Mouse (Mus musculus) fibroblast of lung, adult 2 months (primary cell): ENCODE results near the gene Gm1673.
"Not testable (repeated sequence)": the region's sequence is repeated elsewhere in the genome, so short reads cannot be mapped to it uniquely, and the experiment has no call there.

Experiments
- DNase-seq: peaks from one replicate; pipeline ENCODE4 v3.0.0-alpha.2; 2011; ENCODE audit warnings: low read depth

The Gm1673 gene

GRCm38 (mm10) chr5:33983309-33984121 is at the start of gene Gm1673:
Gm1673 (plus strand) TSS chr5:33983433.
- DNase-seq = no peak

- no peak for DNase-seq
These were observed 49.2 kb upstream of the Gm1673 start for GRCm38 (mm10) chr5:33934081-33934480.

GRCm38 (mm10) chr5:33934877-33935276 is 48.4 kb upstream of the Gm1673 start:
- no peak for DNase-seq

GRCm38 (mm10) chr5:33935700-33936111 is 47.5 kb upstream of the Gm1673 start:
- DNase-seq = no peak

GRCm38 (mm10) chr5:33936120-33936707 is 47.0 kb upstream of the Gm1673 start, which contains the start of gene Nelfa:
Nelfa (minus strand) TSS chr5:33936413.
- peak; percentile 99 for DNase-seq

- no peak for DNase-seq
These were observed 46.0 kb upstream of the Gm1673 start for GRCm38 (mm10) chr5:33937230-33937629.

GRCm38 (mm10) chr5:33938448-33938847 is 44.8 kb upstream of the Gm1673 start:
- no peak for DNase-seq

- DNase-seq = not testable (repeated sequence)
These were observed 36.2 kb upstream of the Gm1673 start for GRCm38 (mm10) chr5:33947035-33947434.

GRCm38 (mm10) chr5:33948314-33948713 is 34.9 kb upstream of the Gm1673 start:
- no peak for DNase-seq

GRCm38 (mm10) chr5:33953471-33954185 is 29.6 kb upstream of the Gm1673 start:
- no peak for DNase-seq

- peak; percentile 27 for DNase-seq
These were observed 28.9 kb upstream of the Gm1673 start for GRCm38 (mm10) chr5:33954354-33954753.

- peak; percentile 63 for DNase-seq
These were observed 27.4 kb upstream of the Gm1673 start for GRCm38 (mm10) chr5:33955868-33956267.

- DNase-seq = no peak
These were observed 23.9 kb upstream of the Gm1673 start for GRCm38 (mm10) chr5:33959382-33959781.

- no peak for DNase-seq
These were observed 8.5 kb upstream of the Gm1673 start for GRCm38 (mm10) chr5:33974736-33975135.

GRCm38 (mm10) chr5:33976267-33976666 is 7.0 kb upstream of the Gm1673 start:
- DNase-seq = no peak

GRCm38 (mm10) chr5:33982731-33983259 is 438 bp upstream of the Gm1673 start:
- DNase-seq = no peak

GRCm38 (mm10) chr5:33994671-33995625 is 11.7 kb downstream of the Gm1673 start:
- DNase-seq = no peak

GRCm38 (mm10) chr5:33995843-33996693 is 12.8 kb downstream of the Gm1673 start, which contains the start of gene Nat8l:
Nat8l (plus strand) TSS chr5:33995984.
- no peak for DNase-seq

- no peak for DNase-seq
These were observed 13.4 kb downstream of the Gm1673 start for GRCm38 (mm10) chr5:33996694-33997045.

GRCm38 (mm10) chr5:33997051-33997741 is 14.0 kb downstream of the Gm1673 start:
- DNase-seq = no peak
